Mouse (Mus musculus) kidney, adult 2 months (tissue): ENCODE results near the gene Sp9. TPM values are rescaled to one million over a fixed set of nuclear protein-coding genes. Genes with fewer than 3 reads are reported as not detected.
A peak's percentile ranks its signal among the peaks of the same experiment; 100 is the strongest.

Experiments
- DNase-seq: peaks from one replicate; pipeline ENCODE4 v3.0.0; 2021
- H3K27ac ChIP-seq: fragments of 200-500 bp; 2 replicates; pipeline ENCODE4 v1.5.1; 2012; ENCODE audit warnings: low read depth, low read length, control low read depth, inconsistent platforms; ENCODE audit not compliant: insufficient read depth
- H3K27me3 ChIP-seq: fragments of 200-500 bp; replicated peaks from 2 replicates; pipeline ENCODE4 v1.6.1; 2012; ENCODE audit warnings: mild to moderate bottlenecking, moderate library complexity, low read length, inconsistent platforms; ENCODE audit not compliant: control insufficient read depth, insufficient read depth
- H3K36me3 ChIP-seq: fragments of 200-500 bp; 2 replicates; pipeline ENCODE4 v1.6.1; 2012; ENCODE audit warnings: mild to moderate bottlenecking, moderate library complexity, low read length, inconsistent platforms; ENCODE audit not compliant: control insufficient read depth, insufficient read depth
- H3K4me1 ChIP-seq: fragments of 200-500 bp; 2 replicates; pipeline ENCODE4 v1.6.1; 2011; ENCODE audit warnings: low read length; ENCODE audit not compliant: control insufficient read depth, insufficient read depth
- H3K4me3 ChIP-seq: fragments of 200-500 bp; 2 replicates; pipeline ENCODE4 v1.5.1; 2011; ENCODE audit warnings: mild to moderate bottlenecking, low read depth, low read length, control low read depth; ENCODE audit not compliant: insufficient read depth
- CTCF ChIP-seq: fragments of 200-500 bp; conservative IDR thresholded peaks from 2 replicates; pipeline ENCODE4 v1.5.1; 2011; ENCODE audit warnings: low read depth, mild to moderate bottlenecking, control low read depth, low read length, moderate library complexity, mixed read lengths; ENCODE audit not compliant: insufficient read depth, insufficient read length
- POLR2A ChIP-seq: fragments of 200-500 bp; IDR thresholded peaks from one replicate; pipeline ENCODE4 v1.6.1; 2011; ENCODE audit warnings: low read depth, low read length, control low read depth
- WGBS: fragments of 180-500 bp; shearing (Covaris S2); methylation state at CpG from one replicate; pipeline ENCODE4 v1.1.7; 2018; 5-methylcytosine and 5-hydroxymethylcytosine counted together
- polyA plus RNA-seq: library from polyadenylated mRNA; depleted of rRNA; stranded (reverse); fragments of >200 nt; gene quantifications from 2 replicates; pipeline ENCODE4 v1.2.3, GENCODE M21; 2012

Sp9 gene
- polyA plus RNA-seq, 1 experiment: not detected

DNA sequence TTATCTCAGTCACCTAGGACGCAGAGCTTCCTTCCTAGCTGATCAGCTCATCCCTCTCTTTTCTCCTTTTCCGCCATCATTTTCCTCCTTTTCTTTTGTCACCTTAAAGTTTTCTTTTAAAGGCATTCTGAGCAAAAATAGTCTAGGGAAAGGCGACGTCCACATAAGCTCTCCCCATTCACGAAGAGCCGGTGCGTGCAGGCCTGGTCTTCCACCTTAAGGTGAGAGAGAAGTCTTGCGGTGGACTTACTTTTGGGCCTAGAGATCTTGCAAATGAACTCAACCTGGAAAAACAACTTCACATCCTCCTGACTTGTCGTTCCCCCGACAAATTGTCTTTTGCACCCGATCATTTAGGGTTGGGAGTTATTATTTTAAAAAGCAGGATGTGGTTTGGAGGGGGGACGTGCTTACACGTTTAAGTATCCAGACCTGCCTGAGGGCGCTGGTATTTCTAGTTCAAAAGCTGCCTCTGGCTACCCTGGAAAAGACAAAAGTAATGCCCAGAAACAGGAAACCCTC lies 1.6 kb upstream of the Sp9 start:
- Histone ChIP-seq H3K36me3 (no peaks in the 10 kb centered on the region), H3K27ac (no peak overlapping the region), H3K4me1 (peaks cover 2% of the 10 kb centered on the region; the same call in 1 of the 2 replicates), H3K4me3 (no peak overlapping the region), H3K27me3 (peaks cover 21% of the 10 kb centered on the region)
- DNase-seq: no peak
- TF ChIP-seq CTCF (no peak), POLR2A (no peak)
- 7% methylated on average over 14 of the region's 14 CpGs for WGBS

- peaks cover 2% of the 10 kb centered on the region; the same call in 1 of the 2 replicates for H3K4me1 ChIP-seq
Observed at GRCm38 (mm10) chr2:73270593-73271458, 899 bp upstream of the Sp9 start.

GRCm38 (mm10) chr2:73272351-73273248 lies 875 bp downstream of the Sp9 start:
- no peak overlapping the region for H3K27ac ChIP-seq
- TF ChIP-seq POLR2A (no peak), CTCF (no peak)
- DNase-seq: peak; percentile 36
- H3K4me3 ChIP-seq: no peak overlapping the region
- H3K27me3 ChIP-seq: peaks cover 26% of the 10 kb centered on the region
- WGBS: 3% methylated on average over 55 of the region's 55 CpGs
- peaks cover 2% of the 10 kb centered on the region; the same call in 1 of the 2 replicates for H3K4me1 ChIP-seq
- H3K36me3 ChIP-seq: no peaks in the 10 kb centered on the region

More at GRCm38 (mm10) chr2:73270593-73271458, 899 bp upstream of the Sp9 start:
- WGBS: 6% methylated on average over 38 of the region's 38 CpGs
- peaks cover 21% of the 10 kb centered on the region for H3K27me3 ChIP-seq
- no peak overlapping the region for H3K4me3 ChIP-seq
- no peak overlapping the region for H3K27ac ChIP-seq
- DNase-seq: peak; percentile 28
- no peaks in the 10 kb centered on the region for H3K36me3 ChIP-seq
- TF ChIP-seq CTCF (no peak), POLR2A (no peak)

DNA sequence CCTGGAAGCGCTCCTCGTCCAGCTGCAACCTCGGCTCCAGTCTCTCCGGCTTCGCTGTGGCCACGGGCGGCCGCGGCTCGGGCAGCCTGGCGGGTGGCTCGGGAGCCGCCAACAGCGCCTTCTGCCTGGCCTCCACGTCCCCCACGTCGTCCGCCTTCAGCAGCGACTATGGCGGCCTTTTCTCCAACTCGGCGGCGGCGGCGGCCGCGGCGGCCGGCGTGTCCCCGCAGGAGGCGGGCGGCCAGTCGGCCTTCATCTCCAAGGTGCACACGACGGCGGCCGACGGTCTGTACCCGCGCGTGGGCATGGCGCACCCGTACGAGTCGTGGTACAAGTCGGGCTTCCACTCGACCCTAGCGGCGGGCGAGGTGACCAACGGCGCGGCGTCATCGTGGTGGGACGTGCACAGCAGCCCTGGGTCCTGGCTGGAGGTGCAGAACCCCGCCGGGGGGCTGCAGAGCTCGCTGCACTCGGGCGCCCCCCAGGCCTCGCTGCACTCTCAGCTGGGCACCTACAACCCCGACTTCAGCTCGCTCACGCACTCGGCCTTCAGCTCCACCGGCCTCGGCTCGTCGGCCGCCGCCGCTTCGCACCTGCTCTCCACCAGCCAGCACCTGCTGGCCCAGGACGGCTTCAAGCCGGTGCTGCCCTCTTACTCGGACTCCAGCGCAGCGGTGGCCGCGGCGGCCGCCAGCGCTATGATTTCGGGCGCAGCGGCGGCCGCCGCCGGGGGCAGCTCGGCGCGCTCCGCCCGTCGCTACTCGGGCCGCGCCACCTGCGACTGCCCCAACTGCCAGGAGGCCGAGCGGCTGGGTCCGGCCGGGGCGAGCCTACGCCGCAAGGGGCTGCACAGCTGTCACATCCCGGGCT lies 1.8 kb downstream of the Sp9 start:
- H3K4me1 ChIP-seq: peaks cover 2% of the 10 kb centered on the region; the same call in 1 of the 2 replicates
- H3K36me3 ChIP-seq: no peaks in the 10 kb centered on the region
- peak overlapping the region; percentile 22; the same call in 1 of the 2 replicates for H3K4me3 ChIP-seq
- DNase-seq: no peak
- TF ChIP-seq POLR2A (no peak), CTCF (no peak)
- H3K27me3 ChIP-seq: peaks cover 29% of the 10 kb centered on the region
- H3K27ac ChIP-seq: no peak overlapping the region
- under 1% methylated on average over 108 of the region's 110 CpGs for WGBS

GRCm38 (mm10) chr2:73274119-73274920 lies 2.6 kb downstream of the Sp9 start:
- DNase-seq: peak; percentile 40
- Histone ChIP-seq H3K4me3 (0 out of 2 replicates have a peak overlapping the region, but pooled peaks have one; percentile 22), H3K27ac (no peak overlapping the region), H3K4me1 (peaks cover 2% of the 10 kb centered on the region), H3K27me3 (peaks cover 29% of the 10 kb centered on the region), H3K36me3 (no peaks in the 10 kb centered on the region)
- TF ChIP-seq CTCF (no peak), POLR2A (no peak)
- whole genome bisulfite sequencing: 2% methylated on average over 88 of the region's 88 CpGs
